Mouse (Mus musculus) c-Kit-negative CD71-positive TER-119-positive erythroid progenitor cells, embryonic 14.5 days (primary cell): ENCODE measurements at regions not wholly inside any gene's neighbourhood (a gene's known extent, or its start where the extent isn't known, plus 50 kb on each side); places are given as distances from the start of the nearest gene placed in this dataset.
"Not testable (repeated sequence)": the region's sequence is repeated elsewhere in the genome, so short reads cannot be mapped to it uniquely, and the experiment has no call there.

Source experiments
- DNase-seq: peaks from one replicate; pipeline ENCODE4 v3.0.0-alpha.2; 2013; ENCODE audit warnings: low read depth, low spot score

GRCm38 (mm10) chr8:26748161-26748971 lies 228.8 kb upstream of the Zfp703 start:
- DNase-seq = no peak

- no peak for DNase-seq
These were observed 228.2 kb upstream of the Zfp703 start for GRCm38 (mm10) chr8:26748972-26749291.

GRCm38 (mm10) chr8:26750120-26750519 lies 227.0 kb upstream of the Zfp703 start:
- no peak for DNase-seq

GRCm38 (mm10) chr8:26751651-26752050 lies 225.5 kb upstream of the Zfp703 start:
- DNase-seq = no peak

- no peak for DNase-seq
These were observed 220.7 kb upstream of the Zfp703 start for GRCm38 (mm10) chr8:26756452-26756851.

- DNase-seq = no peak
These were observed 216.4 kb upstream of the Zfp703 start for GRCm38 (mm10) chr8:26760726-26761125.

- DNase-seq = no peak
These were observed 214.0 kb upstream of the Zfp703 start for GRCm38 (mm10) chr8:26762942-26763778.

GRCm38 (mm10) chr8:26768474-26769229 lies 208.5 kb upstream of the Zfp703 start:
- DNase-seq = no peak

- no peak for DNase-seq
These were observed 206.7 kb upstream of the Zfp703 start for GRCm38 (mm10) chr8:26770424-26770886.

GRCm38 (mm10) chr8:26778917-26779537 lies 198.1 kb upstream of the Zfp703 start:
- DNase-seq = no peak

GRCm38 (mm10) chr8:26780515-26780914 lies 196.6 kb upstream of the Zfp703 start:
- DNase-seq = no peak

- not testable (repeated sequence) for DNase-seq
These were observed 194.2 kb upstream of the Zfp703 start for GRCm38 (mm10) chr8:26782936-26783335.

GRCm38 (mm10) chr8:26784381-26784780 lies 192.7 kb upstream of the Zfp703 start:
- no peak for DNase-seq

GRCm38 (mm10) chr8:26791795-26792194 lies 185.3 kb upstream of the Zfp703 start:
- no peak for DNase-seq

GRCm38 (mm10) chr8:26793606-26794292 lies 183.4 kb upstream of the Zfp703 start:
- no peak for DNase-seq

- no peak for DNase-seq
These were observed 182.7 kb upstream of the Zfp703 start for GRCm38 (mm10) chr8:26794411-26794810.

- DNase-seq = no peak
These were observed 181.5 kb upstream of the Zfp703 start for GRCm38 (mm10) chr8:26795616-26796015.

GRCm38 (mm10) chr8:26799814-26800213 lies 177.3 kb upstream of the Zfp703 start:
- no peak for DNase-seq

GRCm38 (mm10) chr8:26804089-26804488 lies 173.0 kb upstream of the Zfp703 start:
- DNase-seq = no peak

GRCm38 (mm10) chr8:26804901-26805341 lies 172.2 kb upstream of the Zfp703 start:
- no peak for DNase-seq

GRCm38 (mm10) chr8:26805371-26805821 lies 171.7 kb upstream of the Zfp703 start:
- no peak for DNase-seq
